Mouse (Mus musculus) brain, embryonic 18.5 days (tissue): ENCODE data around the gene Npas2.

Source experiments
- DNase-seq: peaks from one replicate; pipeline ENCODE4 v3.0.0-alpha.2; 2012; ENCODE audit warnings: low read depth, low spot score

Npas2 gene

DNA sequence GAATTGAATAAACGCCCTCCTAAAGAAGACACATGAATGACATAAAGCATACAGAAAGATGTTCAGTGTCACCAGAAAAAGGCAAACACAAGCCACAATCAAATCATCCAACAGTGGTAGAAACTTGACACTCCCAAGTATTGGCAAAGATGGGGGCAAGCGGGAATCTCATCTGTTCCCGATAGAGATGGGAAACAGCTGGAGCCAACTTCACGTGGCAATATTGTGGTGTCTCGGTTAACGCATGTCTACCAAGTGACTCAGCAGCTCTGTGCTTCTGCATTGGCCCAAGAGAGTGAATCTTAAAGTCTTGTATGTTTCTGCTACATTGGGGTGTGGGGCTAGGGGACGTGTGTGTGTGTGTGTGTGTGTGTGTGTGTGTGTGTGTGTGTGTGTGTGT, 89.8 kb downstream of the Npas2 start:
- no peak for DNase-seq

DNA sequence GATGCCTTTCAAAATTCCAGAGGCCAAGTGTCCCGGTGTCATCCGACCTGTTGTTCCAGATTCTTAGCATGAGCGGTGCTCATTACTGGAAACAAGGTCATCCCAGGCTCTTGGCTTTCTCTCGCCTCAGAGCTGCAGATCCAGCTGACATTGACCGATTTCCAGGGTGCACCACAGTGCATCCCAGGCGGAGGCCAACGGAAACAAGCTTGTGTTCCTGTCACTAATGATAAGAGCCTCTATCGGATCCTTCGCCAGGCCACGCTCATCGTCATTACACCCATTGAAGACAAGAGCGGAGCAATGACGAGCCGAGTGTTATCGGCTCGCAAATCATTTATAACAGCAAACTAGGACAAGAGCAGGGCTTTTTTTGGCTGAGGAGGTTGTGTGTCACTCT, 91.3 kb downstream of the Npas2 start:
- no peak for DNase-seq

DNA sequence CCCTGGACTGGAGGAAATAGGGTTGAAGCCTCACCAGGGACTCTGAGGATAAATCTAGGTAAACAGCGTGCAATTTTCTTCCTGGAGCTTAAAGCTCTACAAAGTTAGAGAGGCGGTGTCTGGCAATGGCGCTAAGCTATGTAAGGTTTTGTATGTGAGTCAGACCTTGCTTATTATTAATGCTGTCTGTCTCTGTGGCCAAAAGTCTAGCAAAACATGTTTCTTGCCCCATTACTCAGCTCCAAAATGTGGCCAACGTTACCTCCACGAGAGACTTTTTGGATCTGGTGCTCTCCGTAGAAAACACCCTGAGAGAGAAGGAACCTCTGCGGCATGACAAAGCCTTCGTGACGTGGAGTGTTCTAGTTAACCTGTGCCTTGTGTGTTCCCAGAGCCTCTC, 93.5 kb downstream of the Npas2 start:
- no peak for DNase-seq

DNA sequence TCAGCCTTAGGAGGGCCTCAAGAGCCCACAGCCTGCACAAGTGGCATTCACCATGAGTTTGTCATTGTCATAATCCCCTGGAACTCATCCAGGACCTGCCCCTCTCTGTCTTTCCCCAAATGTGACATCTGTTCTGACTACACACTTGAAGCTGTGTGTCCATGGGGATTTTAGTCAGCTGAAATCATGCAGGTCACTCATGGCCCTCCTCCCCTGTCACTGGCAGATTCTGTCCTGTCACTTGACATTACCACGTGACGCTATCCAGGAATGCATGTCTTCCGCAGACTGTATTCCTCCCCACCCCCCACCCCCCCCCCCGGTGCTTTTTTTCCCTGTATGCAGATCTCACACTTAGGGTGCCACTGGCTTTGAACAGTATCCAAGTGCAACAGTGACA, 94.3 kb downstream of the Npas2 start:
- DNase-seq = no peak

DNA sequence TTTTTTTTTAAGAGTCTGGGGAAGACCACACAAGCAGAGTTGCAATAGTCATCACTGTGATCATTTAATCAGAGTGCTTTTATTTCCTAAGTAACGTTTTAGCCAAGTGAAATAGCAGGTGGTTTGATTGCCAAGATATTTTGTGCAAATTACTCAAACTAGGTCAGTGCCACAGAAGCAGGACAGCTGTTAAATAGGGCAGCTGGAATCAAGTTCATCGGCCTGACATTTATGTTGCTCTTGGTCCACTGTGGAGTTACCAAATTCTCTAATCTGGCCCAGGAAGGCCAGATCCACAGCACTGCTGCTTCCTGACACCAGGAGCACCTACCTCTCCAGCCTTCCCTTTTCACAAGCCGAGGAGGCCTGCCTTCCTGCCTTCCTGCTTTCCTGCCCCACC, 94.9 kb downstream of the Npas2 start:
- DNase-seq = no peak

DNA sequence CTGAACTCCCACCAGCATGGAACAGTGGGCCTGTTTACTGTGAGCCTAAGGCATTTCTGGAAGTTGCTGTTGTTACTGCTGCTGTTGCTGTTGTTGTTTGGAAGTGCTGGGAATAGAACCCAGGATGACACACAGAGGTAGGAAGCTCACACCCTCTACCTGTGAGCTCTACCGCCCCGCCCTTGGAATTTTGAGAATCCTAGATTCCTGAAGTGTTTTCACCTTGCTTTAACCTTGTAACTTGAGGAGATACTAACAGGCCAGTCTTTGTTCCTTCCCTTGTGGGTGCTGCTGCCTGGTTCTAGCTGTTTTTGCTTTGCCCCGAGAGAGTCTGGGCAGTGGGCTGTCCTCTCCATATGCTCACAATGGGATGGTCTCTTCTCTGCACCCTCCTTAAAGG, 98.5 kb downstream of the Npas2 start:
- no peak for DNase-seq

DNA sequence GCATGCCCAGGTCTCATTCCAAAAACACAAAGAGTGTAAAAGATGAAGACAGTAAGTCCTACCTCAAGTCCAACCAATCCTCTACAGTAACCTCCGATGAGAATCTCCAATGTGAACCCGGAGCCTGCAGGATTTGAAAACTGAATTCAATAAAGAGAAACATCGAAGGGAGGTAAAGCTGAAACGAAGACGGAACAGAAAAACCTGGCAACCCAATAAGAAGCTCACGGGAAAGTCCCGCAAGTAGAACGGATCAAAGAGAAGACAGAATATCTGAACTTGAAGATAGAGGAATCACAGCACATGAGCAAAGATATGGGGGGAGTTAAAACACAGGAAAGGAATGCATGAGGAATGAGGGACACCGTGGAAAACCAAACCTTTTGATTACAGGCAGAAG, 104.8 kb downstream of the Npas2 start:
- DNase-seq = no peak

DNA sequence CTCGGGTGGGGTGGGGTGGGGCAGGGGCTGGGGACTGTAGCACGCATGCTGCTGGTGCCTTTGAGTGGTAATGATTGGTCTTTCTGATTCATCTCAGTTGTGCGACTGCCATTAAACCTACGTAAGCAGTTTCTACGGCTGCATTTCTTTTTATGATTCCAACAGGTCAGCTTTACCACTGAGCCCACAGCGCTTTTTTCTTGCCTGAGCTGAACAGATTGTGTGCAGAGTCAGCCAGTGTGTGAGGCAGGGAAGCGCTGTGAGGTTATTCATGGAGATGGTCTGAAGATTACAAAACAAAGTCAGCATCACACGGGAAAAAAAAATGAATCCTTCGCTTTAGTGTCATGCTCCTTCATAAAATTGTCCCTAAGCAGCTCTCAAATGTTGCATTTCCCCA, 106.7 kb downstream of the Npas2 start:
- DNase-seq = no peak

DNA sequence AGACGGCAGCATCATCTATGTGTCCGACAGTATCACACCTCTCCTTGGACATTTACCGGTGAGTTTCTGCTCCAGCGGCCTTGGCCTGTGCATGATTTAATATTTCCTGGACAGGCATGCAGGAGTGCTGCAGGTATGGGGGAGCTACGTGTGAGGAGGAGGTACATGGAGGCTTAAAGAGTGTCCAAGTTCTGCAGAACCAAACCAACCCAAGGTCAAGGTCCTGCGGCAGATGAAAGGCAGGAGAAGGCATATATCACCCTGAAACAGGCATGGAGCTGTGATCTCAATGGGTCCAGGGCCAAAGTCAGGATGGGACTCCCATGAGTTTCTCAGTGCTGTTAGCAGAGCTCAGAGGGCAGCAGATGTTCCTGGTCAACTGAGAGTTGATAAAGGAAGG, 107.1 kb downstream of the Npas2 start:
- no peak for DNase-seq

DNA sequence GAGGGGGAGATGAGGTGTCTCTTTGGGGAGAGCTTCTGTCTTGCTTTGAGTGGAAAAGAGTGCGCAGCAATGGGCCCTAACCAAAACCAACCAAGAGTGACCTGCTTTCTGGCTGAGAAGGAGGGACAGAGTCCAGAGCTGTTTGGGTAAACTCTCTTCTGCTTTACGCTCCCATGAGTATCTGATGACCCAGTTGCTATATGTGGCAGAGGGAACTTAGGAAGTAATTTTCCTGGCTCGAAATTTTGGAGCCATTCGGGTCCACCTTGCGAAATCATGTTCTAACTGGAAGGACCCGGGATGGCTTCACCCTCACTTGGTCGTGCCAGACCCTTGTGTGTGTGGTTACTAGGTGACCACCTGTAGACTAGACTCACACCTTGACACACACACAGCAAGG, 108.7 kb downstream of the Npas2 start:
- no peak for DNase-seq

DNA sequence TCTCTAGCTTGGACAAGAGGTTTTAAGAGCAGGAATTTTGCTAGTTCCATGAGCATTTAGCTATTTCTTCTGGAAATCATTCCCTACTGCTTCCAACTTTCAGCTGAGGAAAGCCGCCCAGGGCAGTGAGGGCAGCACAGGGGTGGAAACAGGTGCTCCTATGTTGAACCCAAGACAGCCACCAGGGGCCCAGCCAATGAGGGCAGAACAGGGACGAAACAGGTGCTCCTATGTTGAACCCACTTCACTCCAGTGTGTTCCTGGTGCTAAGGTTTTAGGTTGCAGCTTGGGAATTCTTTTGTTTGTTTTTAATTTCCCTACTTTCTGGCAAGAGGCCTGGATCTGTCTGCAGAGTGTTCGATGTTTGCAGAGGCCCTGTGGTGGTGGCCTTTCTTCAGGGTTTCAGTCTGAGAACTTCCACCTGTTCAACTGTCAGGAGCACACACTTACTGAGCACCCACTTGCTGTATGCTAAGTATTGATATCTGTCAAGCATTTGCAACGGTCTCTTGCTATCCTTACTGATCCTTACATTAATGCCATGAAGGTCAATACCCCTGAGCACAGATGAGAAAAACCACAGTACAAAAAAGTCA, 109.6 kb downstream of the Npas2 start:
- no peak for DNase-seq

DNA sequence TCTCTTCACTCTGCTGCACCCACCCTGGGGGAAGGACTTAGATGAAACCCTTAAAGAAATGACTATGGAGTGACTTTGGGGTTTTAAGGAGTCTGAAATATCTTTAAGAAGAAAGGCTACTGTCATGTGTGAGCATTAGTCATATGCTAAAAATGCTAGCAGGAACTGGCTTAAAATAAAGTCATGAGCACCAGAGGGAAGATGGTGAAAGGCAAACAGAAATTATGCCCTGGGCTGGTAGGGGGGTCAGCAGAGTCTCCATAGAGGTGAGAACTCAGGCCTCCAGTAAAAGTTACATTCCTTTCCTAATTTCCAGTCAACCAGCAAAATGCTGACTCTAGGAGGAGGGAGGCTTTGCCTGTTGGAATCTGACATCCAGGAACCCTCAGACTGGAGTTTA, 113.8 kb downstream of the Npas2 start:
- no peak for DNase-seq

DNA sequence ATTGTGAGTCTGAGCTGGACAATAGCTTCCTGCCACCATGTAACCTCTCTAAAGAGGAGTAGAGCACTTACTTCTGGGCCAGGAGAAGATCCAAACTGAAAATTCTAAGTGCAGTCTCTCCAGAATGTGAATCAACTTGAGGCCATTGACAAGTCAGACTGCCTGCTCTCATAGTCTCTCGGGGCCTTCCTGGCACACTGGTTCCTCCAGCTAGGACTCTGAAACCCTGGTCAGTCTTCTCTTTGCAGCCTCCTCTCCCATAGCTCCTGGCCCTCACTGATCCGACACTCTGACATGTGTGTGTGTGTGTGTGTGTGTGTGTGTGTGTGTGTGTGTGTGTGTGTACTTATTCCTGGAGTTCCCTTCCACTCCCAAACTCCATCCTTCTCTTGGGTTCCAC, 114.4 kb downstream of the Npas2 start:
- DNase-seq = no peak

DNA sequence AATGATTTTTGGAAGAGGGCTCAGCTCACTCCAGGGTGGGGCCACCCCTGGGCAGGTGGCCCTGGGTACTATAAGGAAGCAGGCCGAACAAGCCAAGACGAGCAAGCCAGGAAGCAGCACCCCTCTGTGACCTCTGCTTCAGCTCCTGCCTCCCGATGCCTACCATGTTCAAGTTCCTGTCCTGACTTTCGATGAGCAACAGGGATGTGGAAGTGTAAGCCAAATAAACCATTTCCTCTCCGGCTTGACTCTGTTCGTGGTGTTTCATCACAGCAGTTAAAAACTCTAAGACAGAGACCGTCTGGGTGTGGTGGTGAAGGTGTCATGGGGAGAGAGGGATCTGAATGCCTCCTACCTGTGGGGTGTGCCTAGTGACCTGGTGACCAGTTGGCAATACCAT, 116.0 kb downstream of the Npas2 start:
- no peak for DNase-seq

DNA sequence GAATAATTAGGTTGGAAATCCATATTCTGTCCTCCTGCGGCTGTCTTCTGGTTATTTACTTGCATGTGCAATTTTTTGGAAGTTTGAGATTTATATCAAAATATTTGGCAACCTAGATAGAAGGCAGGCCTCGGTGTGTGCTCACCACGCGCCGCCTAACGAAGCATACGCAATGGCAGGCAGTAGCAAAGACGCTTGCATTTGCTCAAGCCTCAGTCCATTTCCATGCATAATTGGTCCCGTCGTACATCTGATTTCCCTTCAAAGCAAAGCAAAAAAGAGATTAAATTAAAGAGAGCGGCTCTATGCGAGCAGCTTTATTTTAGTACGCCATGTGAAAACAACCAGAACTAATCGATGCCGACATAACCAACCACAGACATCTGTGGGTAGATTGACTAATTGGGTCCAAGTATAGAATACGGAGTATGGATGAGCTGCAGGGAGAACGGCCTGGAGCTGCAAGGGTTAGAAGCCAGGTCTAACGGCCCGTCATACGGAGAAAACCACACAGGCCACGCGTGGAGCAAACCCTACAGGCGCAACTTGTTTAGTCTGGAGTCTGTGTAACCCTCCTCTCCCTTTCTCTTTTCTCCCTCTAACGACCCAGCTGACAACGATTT, 118.9 kb downstream of the Npas2 start:
- peak; percentile 36 for DNase-seq

DNA sequence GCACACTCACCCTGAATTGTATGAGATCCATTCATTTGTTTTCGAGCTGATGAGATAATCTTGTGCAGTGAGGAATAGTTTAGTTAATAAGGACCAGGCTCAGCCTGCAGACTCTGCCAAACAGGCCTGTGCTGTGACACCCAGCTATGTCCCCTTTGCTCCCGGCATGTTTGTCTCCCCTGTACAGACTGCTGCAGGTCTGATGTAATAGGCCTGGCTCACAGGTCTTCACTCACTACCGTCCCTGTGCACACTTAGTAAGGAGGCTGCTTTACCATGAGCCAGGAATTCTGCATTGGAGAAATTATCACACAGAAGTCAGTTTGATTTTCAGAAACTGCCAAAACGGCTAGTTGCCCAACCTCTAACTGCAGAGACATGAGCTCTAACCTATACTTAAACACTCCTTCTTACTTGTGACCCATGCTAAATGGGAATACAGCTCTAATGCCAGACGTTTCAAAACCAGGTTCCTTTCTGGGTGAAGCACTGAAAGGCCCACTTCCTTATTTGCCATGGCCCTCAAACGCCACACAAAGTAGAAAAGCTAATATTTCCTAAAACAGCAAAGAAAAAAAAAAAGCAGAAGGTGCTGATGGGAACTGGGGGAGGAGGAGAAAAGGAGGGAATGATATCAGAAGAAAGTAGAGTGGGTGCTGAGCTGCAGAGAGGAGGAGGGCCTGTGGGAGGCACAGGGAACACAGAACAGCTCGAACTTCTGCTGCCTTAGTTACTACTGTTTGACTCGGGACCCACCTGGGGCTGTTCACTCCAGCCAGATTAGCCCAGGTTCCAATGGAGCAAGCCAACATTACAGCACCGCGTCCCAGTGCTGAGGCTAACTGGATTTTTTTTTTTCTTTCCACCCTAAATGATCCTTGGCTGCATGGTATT, 120.1 kb downstream of the Npas2 start:
- no peak for DNase-seq

DNA sequence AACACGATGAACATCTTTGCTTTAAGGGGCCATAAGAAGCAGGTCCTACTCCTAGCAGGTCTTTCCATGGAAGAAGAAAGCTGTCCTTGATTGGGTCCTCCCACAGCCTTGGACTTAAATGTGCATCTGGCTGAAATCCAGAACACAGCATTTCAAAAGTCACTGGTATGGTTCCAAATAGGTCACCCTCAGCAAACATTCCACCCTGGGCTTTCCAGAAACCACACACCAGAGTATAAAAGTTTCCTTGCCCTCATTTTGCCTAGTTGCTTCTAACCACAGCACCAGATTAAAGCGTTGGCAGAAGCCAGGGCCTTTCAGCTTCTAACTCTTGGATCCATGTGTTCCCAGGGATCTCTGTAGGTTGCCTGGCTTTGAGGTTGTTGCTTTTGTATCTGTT, 124.4 kb downstream of the Npas2 start:
- no peak for DNase-seq

DNA sequence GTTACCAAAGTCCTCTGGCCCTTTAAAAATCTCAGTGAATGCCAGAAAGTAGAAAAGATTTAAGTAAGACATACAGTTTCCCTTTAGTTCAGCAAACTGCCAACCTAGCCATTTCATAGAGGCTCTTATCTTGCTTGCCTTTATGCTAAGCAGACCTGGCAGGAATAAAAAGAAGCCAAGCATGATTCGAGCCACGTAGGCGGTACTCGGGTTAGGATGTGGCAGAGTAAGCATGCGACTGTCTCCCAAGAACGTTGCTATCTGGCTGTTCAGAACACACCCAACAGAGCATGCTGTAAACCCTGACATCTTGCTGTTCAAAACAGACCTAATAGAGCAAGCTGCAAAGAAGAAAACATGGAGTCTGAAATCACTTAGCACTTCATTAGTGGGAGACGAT, 125.3 kb downstream of the Npas2 start:
- DNase-seq = no peak

DNA sequence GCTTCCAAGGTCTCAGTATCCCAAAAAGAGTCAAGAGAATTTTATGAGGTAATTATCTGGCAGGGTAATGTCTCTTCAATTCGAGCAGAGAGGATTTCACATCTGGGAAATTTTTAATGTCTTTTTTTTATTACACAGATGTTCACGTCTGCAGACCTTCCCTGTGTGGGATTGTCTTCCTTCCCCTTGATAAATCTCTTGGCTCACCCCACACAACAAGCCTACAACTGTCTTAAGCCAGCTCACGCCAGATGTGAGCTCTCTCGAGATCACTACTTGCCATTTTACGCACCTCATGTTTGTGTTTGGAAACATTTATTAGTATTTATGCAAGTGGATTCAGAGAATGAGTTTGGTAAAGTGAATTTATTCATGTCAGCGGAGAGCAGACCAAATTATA, 128.4 kb downstream of the Npas2 start:
- no peak for DNase-seq

DNA sequence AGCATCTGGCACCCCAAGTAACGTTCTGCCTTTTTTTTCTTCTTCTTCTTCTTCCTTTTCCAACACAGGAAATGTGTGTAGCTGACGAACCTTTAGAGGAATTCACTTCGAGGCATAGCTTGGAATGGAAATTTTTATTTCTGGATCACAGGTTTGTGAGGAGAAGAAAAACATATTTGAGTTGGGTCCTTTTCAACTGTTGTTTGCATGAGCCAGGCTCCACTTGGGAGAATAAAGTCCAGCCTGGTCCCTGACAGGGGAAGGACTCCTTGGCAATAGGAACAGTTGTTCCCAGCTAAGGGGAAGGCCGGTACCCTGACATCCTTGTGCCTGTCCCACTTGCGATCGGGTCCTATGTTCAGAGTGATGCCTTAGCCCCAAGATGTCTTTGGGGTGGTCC, 131.7 kb downstream of the Npas2 start:
- no peak for DNase-seq

DNA sequence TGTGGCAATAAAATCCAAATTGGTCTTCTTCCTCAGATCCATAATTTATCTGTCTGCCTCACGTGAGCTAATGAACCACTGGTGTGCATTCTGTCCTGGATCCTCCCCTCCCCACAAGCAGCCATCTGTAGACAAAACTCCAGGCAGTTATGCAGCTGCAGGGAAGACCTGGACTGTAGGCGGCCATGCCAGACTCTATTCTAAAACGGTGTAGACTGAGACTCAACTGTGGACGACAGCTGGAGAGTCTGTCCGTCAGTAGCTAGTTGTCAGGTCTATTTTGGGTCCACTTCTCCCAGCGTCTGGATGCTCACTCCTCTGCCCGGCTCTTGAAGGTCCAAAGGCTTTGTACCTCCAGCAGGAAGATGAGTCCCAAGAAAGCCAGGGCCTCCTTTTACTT, 134.0 kb downstream of the Npas2 start:
- DNase-seq = no peak

DNA sequence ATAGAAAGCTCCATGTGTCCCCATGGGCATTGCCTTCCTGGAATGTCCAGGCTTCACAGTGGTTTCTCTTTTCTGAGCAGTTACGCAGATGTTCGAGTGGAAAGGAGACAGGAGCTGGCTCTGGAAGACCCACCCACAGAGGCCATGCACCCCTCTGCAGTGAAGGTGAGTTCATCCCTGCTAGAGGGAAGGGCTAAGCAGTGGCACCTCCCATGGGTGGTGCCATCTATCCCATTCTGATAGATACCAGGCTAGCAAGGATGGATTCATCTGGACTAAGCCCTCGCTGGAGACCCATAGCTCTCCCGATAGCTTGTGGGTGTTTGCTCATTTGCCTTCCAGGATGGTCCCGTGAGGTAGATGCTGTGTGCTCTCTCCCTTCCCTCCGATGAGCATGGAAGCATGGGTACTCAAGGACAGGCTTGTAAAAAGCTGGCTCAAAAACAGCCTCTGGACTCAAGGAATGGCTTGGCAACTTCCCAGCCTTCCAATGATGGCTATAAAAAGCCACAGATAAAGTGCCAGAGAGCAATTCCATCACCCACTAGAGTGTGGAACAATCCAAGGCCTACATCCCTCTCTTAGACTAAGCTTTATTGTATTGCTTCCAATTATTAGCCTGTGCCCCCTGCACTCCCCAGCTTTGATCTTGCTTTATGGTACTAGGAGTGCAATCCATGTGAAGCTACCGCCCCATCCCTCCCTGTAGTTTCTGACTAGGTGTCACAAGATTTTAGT, 137.5 kb downstream of the Npas2 start:
- no peak for DNase-seq
